19 mouse cellular contexts compared by ENCODE assay signal in the genomic region with DNA sequence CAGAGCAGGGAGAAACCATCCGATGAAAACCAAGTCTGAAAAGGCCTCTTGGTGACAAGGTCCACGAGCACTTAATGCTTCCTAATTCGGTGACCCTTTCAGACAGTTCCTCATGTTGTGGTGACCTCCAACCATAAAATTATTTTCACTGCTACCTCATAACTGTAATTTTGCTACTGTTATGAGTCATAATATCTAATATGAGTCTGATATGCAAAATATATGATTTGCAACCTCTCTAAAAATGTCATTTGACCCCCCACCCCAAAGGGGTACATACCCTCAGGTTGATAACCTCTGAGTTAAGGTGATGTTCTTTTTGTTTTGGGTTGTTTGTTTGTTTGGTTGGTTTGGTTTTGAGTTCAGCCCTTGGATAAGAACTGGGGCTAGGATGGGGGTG. TPM values are rescaled to one million over a fixed set of nuclear protein-coding genes. Genes with fewer than 3 reads are reported as not detected.
DNase-seq lines count a peak whose midpoint lies in the region; ATAC-seq and TF ChIP-seq lines count a peak whose summit lies in the region.
"Had no signal": no experiment of that assay in that cellular context is flagged by ENCODE, and none has a peak within 500 bp of the region (broad histone marks: within the 10 kb centered on the region; RNA-seq: fewer than 3 reads in every experiment).

No protein-coding gene starts in this region.

- dilution Hi-C loops in CH12.LX (cut with MboI; ENCODE audit: extremely low pct_ligation_motif_present, extremely low pct_unique_long_range_greater_than_20kb, low sequenced_read_pairs), result no loop called here

- no peak for TF ChIP-seq POLR2A in liver, adult 2 months (IDR thresholded peaks at IDR 0.05; ENCODE audit: extremely low read depth, insufficient read depth, low read length)
- no peak for TF ChIP-seq POLR2A in CH12.LX (IDR thresholded peaks at IDR 0.05; ENCODE audit: low read depth, low read length)

- ATAC-seq in liver, embryonic 11.5 days (replicated peaks; ENCODE audit: low FRiP score), result no peak
- ATAC-seq: forebrain, postnatal 0 days; midbrain, embryonic 16.5 days; Patski had no signal

- H3K4me2 ChIP-seq in CH12.LX (ENCODE audit: insufficient read depth, low read depth, poor library complexity, severe bottlenecking), result peak overlapping the region; percentile 33
- peak overlapping the region; percentile 55 for H3K4me2 ChIP-seq in liver, embryonic 11.5 days
- H3K4me2 ChIP-seq: heart, embryonic 11.5 days; hindbrain, embryonic 13.5 days; limb, embryonic 13.5 days; neural tube, embryonic 13.5 days had no signal

- TF ChIP-seq CTCF in liver, adult 2 months (IDR thresholded peaks at IDR 0.05; ENCODE audit: low read depth, low read length), result no peak
- TF ChIP-seq CTCF in CH12.LX (conservative IDR thresholded peaks at IDR 0.05 in 1 of 2, IDR thresholded peaks at IDR 0.05 in 1 of 2; ENCODE audit: low read depth in 2 of 2, low read length in 2 of 2), result no peak

- H3K36me3 ChIP-seq in liver, adult 2 months (ENCODE audit: control insufficient read depth, insufficient read depth, low read length), result no peaks in the 10 kb centered on the region; the same call in 1 of the 2 replicates
- no peaks in the 10 kb centered on the region for H3K36me3 ChIP-seq in CH12.LX (replicated peaks in 1 of 2; ENCODE audit: control insufficient read depth in 1 of 2, insufficient read depth in 1 of 2, low read length in 1 of 2)
- no peaks in the 10 kb centered on the region for H3K36me3 ChIP-seq in liver, embryonic 11.5 days (ENCODE audit: control insufficient read depth, insufficient read depth, low read length)
- H3K36me3 ChIP-seq in megakaryocyte, embryonic 14.5 days (replicated peaks; ENCODE audit: low read length), result peaks cover 11% of the 10 kb centered on the region
- H3K36me3 ChIP-seq: hindbrain, embryonic 13.5 days; limb, embryonic 13.5 days; neural tube, embryonic 13.5 days had no signal

- peak overlapping the region; percentile 41; the same call in 1 of the 2 replicates for H3K9ac ChIP-seq in liver, adult 2 months (ENCODE audit: low read depth, low read length)
- no peak overlapping the region for H3K9ac ChIP-seq in CH12.LX (ENCODE audit: insufficient read depth, low read depth)
- no peak overlapping the region for H3K9ac ChIP-seq in liver, embryonic 11.5 days (ENCODE audit: low read depth, low read length)
- H3K9ac ChIP-seq: forebrain, postnatal 0 days; hindbrain, embryonic 13.5 days; limb, embryonic 13.5 days; neural tube, embryonic 13.5 days had no signal

- H3K79me2 ChIP-seq in liver, adult 2 months (ENCODE audit: control insufficient read depth, insufficient read depth, low read length), result peaks cover 38% of the 10 kb centered on the region
- no peaks in the 10 kb centered on the region for H3K79me2 ChIP-seq in CH12.LX (replicated peaks; ENCODE audit: control insufficient read depth, extremely low read depth, insufficient read depth, poor library complexity, severe bottlenecking)

- no peak for DNase-seq in liver, adult 2 months (ENCODE audit: extremely low read depth, low read depth, low spot score)
- DNase-seq in liver (no peak), CH12.LX (ENCODE audit: extremely low read depth) (no peak)
- no peak for DNase-seq in liver, embryonic 11.5 days (ENCODE audit: low spot score)
- no peak for DNase-seq in urinary bladder, postnatal 10 days (ENCODE audit: low spot score)
- no peak for DNase-seq in thymus, postnatal 14 days
- DNase-seq in right cerebral cortex, postnatal 25 days, result no peak
- DNase-seq: cerebellum, postnatal 25 days; forebrain, postnatal 0 days; gastrocnemius, postnatal 14 days; kidney, adult 18-20 months; kidney, postnatal 14 days had no signal

- 0 out of 2 replicates have a peak, but pooled peaks have one; percentile 11 for TF ChIP-seq EP300 in CH12.LX (IDR thresholded peaks at IDR 0.05; ENCODE audit: low read length)

- H3K27ac ChIP-seq in liver, adult 2 months (replicated peaks; ENCODE audit: insufficient read depth, low read depth, low read length), result peak overlapping the region; percentile 49; the same call in 1 of the 2 replicates
- no peak overlapping the region for H3K27ac ChIP-seq in CH12.LX (ENCODE audit: insufficient read depth, low read depth)
- H3K27ac ChIP-seq in liver, embryonic 11.5 days (ENCODE audit: low read depth, low read length), result peak overlapping the region; percentile 8; the same call in 1 of the 2 replicates
- H3K27ac ChIP-seq: hindbrain, embryonic 13.5 days; limb, embryonic 13.5 days; neural tube, embryonic 13.5 days had no signal

- H3K9me3 ChIP-seq in CH12.LX (replicated peaks; ENCODE audit: low read length), result no peaks in the 10 kb centered on the region
- no peaks in the 10 kb centered on the region for H3K9me3 ChIP-seq in liver, embryonic 11.5 days (ENCODE audit: control insufficient read depth, low read length)
- no peaks in the 10 kb centered on the region for H3K9me3 ChIP-seq in megakaryocyte, embryonic 14.5 days
- H3K9me3 ChIP-seq: hindbrain, embryonic 13.5 days; limb, embryonic 13.5 days; neural tube, embryonic 13.5 days had no signal

- WGBS in liver, adult 2 months, result 45% methylated on average over 3 of the region's 3 CpGs
- WGBS in liver, embryonic 11.5 days, result 56% methylated on average over 3 of the region's 3 CpGs

- no peak overlapping the region for H3K4me3 ChIP-seq in liver, adult 2 months (ENCODE audit: insufficient read depth, low read depth, low read length)
- no peak overlapping the region for H3K4me3 ChIP-seq in CH12.LX (replicated peaks in 1 of 3; ENCODE audit: low read depth in 2 of 3, low read length in 2 of 3, poor library complexity in 1 of 3)
- no peak overlapping the region for H3K4me3 ChIP-seq in liver, embryonic 11.5 days (ENCODE audit: low read depth, low read length)
- H3K4me3 ChIP-seq in megakaryocyte, embryonic 14.5 days (replicated peaks), result peak overlapping the region; percentile 87
- H3K4me3 ChIP-seq: hindbrain, embryonic 13.5 days; limb, embryonic 13.5 days; neural tube, embryonic 13.5 days had no signal

- TF ChIP-seq RAD21 in CH12.LX (IDR thresholded peaks at IDR 0.05; ENCODE audit: low read depth, low read length), result no peak

- no peaks in the 10 kb centered on the region for H3K27me3 ChIP-seq in liver, adult 2 months (ENCODE audit: control insufficient read depth, insufficient read depth, low read length)
- H3K27me3 ChIP-seq in CH12.LX (replicated peaks), result no peaks in the 10 kb centered on the region
- no peaks in the 10 kb centered on the region for H3K27me3 ChIP-seq in liver, embryonic 11.5 days (replicated peaks; ENCODE audit: control insufficient read depth, insufficient read depth, low read length)
- no peaks in the 10 kb centered on the region for H3K27me3 ChIP-seq in megakaryocyte, embryonic 14.5 days (replicated peaks)
- H3K27me3 ChIP-seq: hindbrain, embryonic 13.5 days; limb, embryonic 13.5 days; neural tube, embryonic 13.5 days; Patski had no signal

- in situ Hi-C loops in CH12.LX (cut with MboI; ENCODE audit: low pct_ligation_motif_present, low pct_unique_long_range_greater_than_20kb, low sequenced_read_pairs), result no loop called here

- H3K4me1 ChIP-seq in liver, adult 2 months (ENCODE audit: control insufficient read depth, insufficient read depth, low read length), result peaks cover 40% of the 10 kb centered on the region
- H3K4me1 ChIP-seq in CH12.LX (ENCODE audit: control insufficient read depth in 1 of 2, insufficient read depth in 2 of 2), result peaks cover 0 to 13% of the 10 kb centered on the region in 2 experiments; a peak in 2 of 4 replicates
- H3K4me1 ChIP-seq in liver, embryonic 11.5 days (replicated peaks; ENCODE audit: control insufficient read depth, insufficient read depth, low read length), result peaks cover 55% of the 10 kb centered on the region
- H3K4me1 ChIP-seq in megakaryocyte, embryonic 14.5 days, result peaks cover 74% of the 10 kb centered on the region
- H3K4me1 ChIP-seq: neural tube, embryonic 13.5 days had no signal

TF ChIP-seq in CH12.LX, 34 proteins besides CTCF, POLR2A, EP300 and RAD21:
- TF ChIP-seq NELFE (IDR thresholded peaks at IDR 0.05; ENCODE audit: low read depth, low read length), result no peak

RNA-seq across cellular contexts. Expression of gene Pank1, which starts 32.2 kb away (rescaled TPM):
- 196 and 259 TPM in 2 replicates for total RNA-seq in liver, adult 2 months (2014; rRNA removed)
- polyA plus RNA-seq in liver, adult 2 months (2012; rRNA removed), result 14.1 and 18.8 TPM in 2 replicates
- total RNA-seq in CH12.LX (2012; rRNA removed) (1.7 and 1.8 TPM in 2 replicates), CH12.LX (2014; rRNA removed) (3.2 and 3.3 TPM in 2 replicates)
- 2.9 and 3.2 TPM in 2 replicates for polyA plus RNA-seq in CH12.LX (2012; ENCODE audit: insufficient read length, low read depth)
- polyA plus RNA-seq in liver, embryonic 11.5 days (2014; fragmentation: Nextera tagmentation; extraction: Ambion mirVana), result 7.8 and 8.7 TPM in 2 replicates
- polyA plus RNA-seq in megakaryocyte, embryonic 14.5 days (2012; ENCODE audit: insufficient read depth, low replicate concordance), result 0.79 and 1.5 TPM in 2 replicates
